Mouse (Mus musculus): Measurements from ENCODE around the gene Fabp3. TPM values are rescaled to one million over a fixed set of nuclear protein-coding genes. Genes with fewer than 3 reads are reported as not detected.

Gene Fabp3
- total and polyA plus RNA-seq, 3 experiments = 5,566 to 6,657 (median 6,234) TPM

DNA sequence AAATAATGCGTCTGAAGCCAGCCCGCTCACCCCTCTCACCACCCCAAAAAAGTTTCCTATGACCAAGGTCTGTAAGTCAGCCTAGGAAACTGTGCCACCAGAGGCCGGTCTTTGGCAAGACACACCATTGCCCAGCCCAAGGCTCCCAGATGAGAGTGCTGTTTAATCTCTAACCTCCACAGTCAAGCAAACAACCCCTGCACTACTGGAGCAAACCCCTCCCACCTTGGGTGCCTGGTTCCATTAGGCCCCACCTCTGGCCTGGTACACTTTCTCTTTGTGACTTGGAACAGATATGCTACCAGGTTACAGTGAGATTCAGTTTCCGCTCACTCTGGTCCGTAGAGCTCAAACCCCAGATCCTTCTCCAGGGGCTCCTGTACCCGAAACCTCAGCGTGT, 41.3 kb upstream of the Fabp3 start:
- Histone ChIP-seq H3K4me1 (ENCODE audit: control insufficient read depth, insufficient read depth, low read length) (no peaks in the 10 kb centered on the region), H3K9ac (ENCODE audit: low read depth, low read length) (no peak overlapping the region), H3K27me3 (ENCODE audit: control insufficient read depth, insufficient read depth, low read length) (no peaks in the 10 kb centered on the region; the same call in 1 of the 2 replicates), H3K4me3 (no peak overlapping the region), H3K79me2 (replicated peaks; ENCODE audit: control insufficient read depth, insufficient read depth, low read length) (no peaks in the 10 kb centered on the region), H3K36me3 (ENCODE audit: control insufficient read depth, insufficient read depth, low read length) (no peaks in the 10 kb centered on the region), H3K27ac (no peak overlapping the region)
- no peak for DNase-seq
- TF ChIP-seq EP300 (IDR thresholded peaks at IDR 0.05; ENCODE audit: insufficient read depth, low read depth, low read length) (no peak), POLR2A (IDR thresholded peaks at IDR 0.05; ENCODE audit: insufficient read depth, low read depth, low read length) (no peak), CTCF (IDR thresholded peaks at IDR 0.05) (no peak)
- WGBS = 82% methylated on average over 7 of the region's 7 CpGs
- intact Hi-C loops (cut with DNase I) = no loop called here

DNA sequence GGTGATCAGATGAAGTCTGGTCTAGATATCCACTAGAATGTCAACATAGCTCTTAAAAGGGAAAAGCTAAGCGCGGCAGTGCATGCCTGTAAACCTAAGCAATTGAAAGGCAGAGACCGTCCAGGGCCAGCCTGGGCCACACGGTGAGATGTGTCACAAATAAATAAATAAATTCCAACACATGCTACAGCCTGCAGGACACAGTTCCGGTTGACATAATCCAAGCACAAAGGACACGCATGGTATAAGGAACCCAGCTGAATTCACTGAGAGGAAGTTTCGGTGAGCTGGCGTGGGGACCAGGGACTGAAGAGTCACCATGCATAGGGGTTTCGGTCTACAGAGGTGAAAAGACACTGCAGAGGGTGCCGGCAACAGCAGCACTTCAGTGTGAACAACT, 39.7 kb upstream of the Fabp3 start:
- Histone ChIP-seq H3K4me3 (no peak overlapping the region), H3K36me3 (ENCODE audit: control insufficient read depth, insufficient read depth, low read length) (no peaks in the 10 kb centered on the region), H3K27ac (no peak overlapping the region), H3K4me1 (ENCODE audit: control insufficient read depth, insufficient read depth, low read length) (no peaks in the 10 kb centered on the region), H3K27me3 (ENCODE audit: control insufficient read depth, insufficient read depth, low read length) (no peaks in the 10 kb centered on the region; the same call in 1 of the 2 replicates), H3K79me2 (replicated peaks; ENCODE audit: control insufficient read depth, insufficient read depth, low read length) (no peaks in the 10 kb centered on the region), H3K9ac (ENCODE audit: low read depth, low read length) (no peak overlapping the region)
- WGBS = 85% methylated on average over 10 of the region's 10 CpGs
- TF ChIP-seq CTCF (IDR thresholded peaks at IDR 0.05) = no peak
- no peak for TF ChIP-seq POLR2A (IDR thresholded peaks at IDR 0.05; ENCODE audit: insufficient read depth, low read depth, low read length)
- no peak for TF ChIP-seq EP300 (IDR thresholded peaks at IDR 0.05; ENCODE audit: insufficient read depth, low read depth, low read length)
- no peak for DNase-seq
- intact Hi-C loops (cut with DNase I) = no loop called here

DNA sequence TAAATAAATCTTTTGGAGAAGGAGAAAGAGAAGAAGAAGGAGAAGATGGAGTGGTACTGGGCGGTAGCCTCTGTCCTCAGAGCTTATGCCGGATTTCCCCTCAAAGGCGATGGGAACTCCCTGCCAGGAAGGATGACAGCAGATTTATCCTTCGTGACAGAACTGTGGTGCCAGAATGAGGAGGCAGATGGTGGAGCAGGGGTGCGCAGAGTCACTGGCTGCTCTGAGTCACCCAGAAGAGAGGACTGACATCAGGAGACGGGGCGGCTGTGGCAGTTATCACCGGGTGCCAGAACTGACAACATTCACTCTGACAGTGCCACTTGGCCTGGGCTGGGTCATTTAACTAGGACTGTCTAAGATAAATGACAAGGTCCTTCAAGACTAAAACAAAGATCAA, 38.3 kb upstream of the Fabp3 start:
- Histone ChIP-seq H3K27me3 (ENCODE audit: control insufficient read depth, insufficient read depth, low read length) (peaks cover 7% of the 10 kb centered on the region), H3K4me1 (ENCODE audit: control insufficient read depth, insufficient read depth, low read length) (no peaks in the 10 kb centered on the region; the same call in 1 of the 2 replicates), H3K9ac (ENCODE audit: low read depth, low read length) (no peak overlapping the region), H3K79me2 (replicated peaks; ENCODE audit: control insufficient read depth, insufficient read depth, low read length) (no peaks in the 10 kb centered on the region), H3K27ac (no peak overlapping the region), H3K4me3 (no peak overlapping the region), H3K36me3 (ENCODE audit: control insufficient read depth, insufficient read depth, low read length) (no peaks in the 10 kb centered on the region)
- TF ChIP-seq POLR2A (IDR thresholded peaks at IDR 0.05; ENCODE audit: insufficient read depth, low read depth, low read length) = no peak
- no peak for TF ChIP-seq CTCF (IDR thresholded peaks at IDR 0.05)
- no peak for TF ChIP-seq EP300 (IDR thresholded peaks at IDR 0.05; ENCODE audit: insufficient read depth, low read depth, low read length)
- 58% methylated on average over 8 of the region's 8 CpGs for WGBS
- intact Hi-C loops (cut with DNase I) = no loop called here
- no peak for DNase-seq

DNA sequence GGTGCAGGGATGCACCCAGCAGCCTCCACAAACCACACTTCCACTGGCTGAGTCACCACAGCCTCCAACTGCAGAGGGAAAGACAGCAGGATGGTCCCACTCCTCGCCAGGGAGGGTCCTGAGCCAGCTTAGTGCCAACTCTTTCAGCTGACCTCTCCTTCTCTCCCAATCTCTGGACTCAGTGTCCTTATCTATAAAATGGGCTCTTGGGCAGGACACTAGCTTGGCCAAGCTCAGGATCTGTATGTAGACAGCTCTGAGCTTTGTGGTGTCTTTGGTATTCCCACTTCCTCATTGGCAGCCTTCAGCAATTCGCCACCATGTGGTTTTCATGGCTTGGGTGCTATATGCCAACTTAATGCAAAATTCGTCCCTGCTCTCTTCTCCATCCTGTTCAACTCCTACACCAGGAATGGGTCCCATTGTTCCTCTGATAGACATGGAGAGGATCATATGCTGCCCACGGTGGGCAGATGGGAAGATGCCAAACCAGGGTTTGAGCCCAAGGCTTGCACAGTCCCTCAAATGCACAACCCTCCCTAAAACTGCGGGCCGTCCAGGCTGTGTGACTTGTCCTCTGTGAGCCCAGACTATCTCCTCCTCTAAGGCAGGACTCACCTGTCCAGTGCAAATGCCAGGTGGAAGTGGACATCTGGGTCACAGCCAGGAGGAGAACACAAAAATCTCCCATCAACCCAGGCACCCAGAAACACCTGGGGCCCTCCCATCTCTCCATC, 37.6 kb upstream of the Fabp3 start:
- 68% methylated on average over 6 of the region's 6 CpGs for WGBS
- Histone ChIP-seq H3K4me1 (ENCODE audit: control insufficient read depth, insufficient read depth, low read length) (no peaks in the 10 kb centered on the region; the same call in 1 of the 2 replicates), H3K36me3 (ENCODE audit: control insufficient read depth, insufficient read depth, low read length) (no peaks in the 10 kb centered on the region), H3K27me3 (ENCODE audit: control insufficient read depth, insufficient read depth, low read length) (peaks cover 7% of the 10 kb centered on the region), H3K9ac (ENCODE audit: low read depth, low read length) (no peak overlapping the region), H3K4me3 (no peak overlapping the region), H3K27ac (no peak overlapping the region), H3K79me2 (replicated peaks; ENCODE audit: control insufficient read depth, insufficient read depth, low read length) (no peaks in the 10 kb centered on the region)
- intact Hi-C loops (cut with DNase I) = no loop called here
- DNase-seq = no peak
- TF ChIP-seq CTCF (IDR thresholded peaks at IDR 0.05) (no peak), POLR2A (IDR thresholded peaks at IDR 0.05; ENCODE audit: insufficient read depth, low read depth, low read length) (no peak), EP300 (IDR thresholded peaks at IDR 0.05; ENCODE audit: insufficient read depth, low read depth, low read length) (no peak)

DNA sequence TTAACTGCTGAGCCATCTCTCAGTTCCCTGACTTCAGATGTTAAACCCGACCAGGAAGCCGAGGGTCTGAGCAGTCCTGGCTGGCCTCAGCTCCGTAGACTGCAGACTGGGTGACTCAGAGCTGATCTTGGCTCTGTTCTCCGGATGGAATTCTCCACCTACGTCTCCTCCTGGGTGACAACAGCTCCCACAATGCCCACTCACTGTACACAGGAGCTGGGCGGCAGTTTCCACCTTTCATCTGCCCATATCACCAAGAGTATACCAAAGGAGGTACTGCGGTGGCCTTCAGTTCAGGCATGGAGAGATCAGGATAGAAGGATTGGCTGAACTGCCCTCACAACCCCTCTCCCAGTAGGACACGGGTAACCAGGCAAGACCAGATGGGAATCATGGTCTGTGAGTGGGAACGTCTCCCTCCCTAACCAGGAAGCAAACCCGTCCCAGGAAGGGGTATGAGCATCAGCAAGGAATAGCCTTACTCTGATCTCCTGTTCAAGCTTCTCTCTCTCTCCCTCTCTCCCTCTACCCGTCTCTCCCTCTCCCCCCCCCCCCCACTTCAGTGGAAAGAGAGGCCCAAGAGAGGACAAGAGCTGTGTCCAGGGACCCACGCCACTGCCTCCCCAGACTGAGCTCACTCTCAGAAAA, 34.6 kb upstream of the Fabp3 start:
- H3K4me3 ChIP-seq = no peak overlapping the region
- H3K27ac ChIP-seq = no peak overlapping the region
- H3K79me2 ChIP-seq (replicated peaks; ENCODE audit: control insufficient read depth, insufficient read depth, low read length) = no peaks in the 10 kb centered on the region
- H3K4me1 ChIP-seq (ENCODE audit: control insufficient read depth, insufficient read depth, low read length) = no peaks in the 10 kb centered on the region; the same call in 1 of the 2 replicates
- whole genome bisulfite sequencing = 22% methylated on average over 11 of the region's 12 CpGs
- DNase-seq = no peak
- H3K9ac ChIP-seq (ENCODE audit: low read depth, low read length) = no peak overlapping the region
- intact Hi-C loops (cut with DNase I) = no loop called here
- peaks cover 7% of the 10 kb centered on the region for H3K27me3 ChIP-seq (ENCODE audit: control insufficient read depth, insufficient read depth, low read length)
- TF ChIP-seq POLR2A (IDR thresholded peaks at IDR 0.05; ENCODE audit: insufficient read depth, low read depth, low read length) (no peak), CTCF (IDR thresholded peaks at IDR 0.05) (no peak), EP300 (IDR thresholded peaks at IDR 0.05; ENCODE audit: insufficient read depth, low read depth, low read length) (no peak)
- H3K36me3 ChIP-seq (ENCODE audit: control insufficient read depth, insufficient read depth, low read length) = no peaks in the 10 kb centered on the region

Measured in heart, adult 2 months (tissue).